Mouse (Mus musculus): ENCODE measurements at regions not wholly inside any gene's neighbourhood (a gene's known extent, or its start where the extent isn't known, plus 50 kb on each side); places are given as distances from the start of the nearest gene placed in this dataset.

DNA sequence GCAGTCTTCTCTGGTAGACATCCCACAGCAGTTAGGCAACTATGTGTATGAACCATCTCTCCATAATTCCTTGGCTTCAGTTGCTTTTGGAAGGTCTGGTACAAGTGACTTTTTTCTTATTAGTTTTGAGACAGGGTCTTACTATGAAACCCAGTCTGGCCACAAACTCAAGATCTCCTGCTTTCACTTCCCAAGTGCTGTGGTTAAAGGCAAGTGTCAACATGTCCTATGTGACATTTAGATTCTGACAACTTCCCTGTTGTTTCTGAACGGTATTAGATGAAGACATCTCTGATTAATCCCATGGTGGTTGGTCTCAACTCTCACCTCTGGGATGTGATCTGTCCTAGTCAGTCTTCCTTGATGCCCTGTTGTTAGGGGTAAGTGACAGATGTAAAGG, 88.4 kb upstream of the Fbxo33 start:
- DNase-seq (ENCODE audit: low read depth): no peak

DNA sequence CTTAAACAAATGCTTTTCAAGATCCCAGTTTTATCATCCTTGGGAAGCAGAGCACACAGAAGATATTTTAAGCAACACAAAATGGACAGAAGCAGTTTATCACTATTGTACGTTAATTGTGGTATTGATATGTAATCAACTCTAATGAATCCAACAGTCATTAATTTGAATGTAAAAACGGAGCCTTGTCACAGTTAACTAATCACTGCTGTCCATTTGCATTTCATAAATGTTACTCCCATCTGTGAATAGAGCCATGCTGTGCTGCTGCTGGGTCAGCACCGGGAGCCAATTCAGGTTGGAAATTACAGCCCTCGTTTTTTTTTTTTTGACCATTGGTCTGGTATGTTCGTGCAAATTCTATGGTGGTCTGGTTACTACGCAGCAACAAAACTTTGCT, 85.0 kb upstream of the Fbxo33 start:
- DNase-seq (ENCODE audit: low read depth): no peak

Data from c-Kit-positive CD71-positive TER-119-negative erythroid progenitor cells, embryonic 14.5 days (primary cell).